Mouse (Mus musculus): ENCODE results near the gene Bach2.

Bach2 gene

GRCm38 (mm10) chr4:32365144-32365907 is 126.7 kb downstream of the Bach2 start:
- in situ Hi-C loops (cut with MboI; ENCODE audit: low pct_unique_long_range_greater_than_20kb in 1 of 2, low sequenced_read_pairs in 2 of 2, unreplicated experiment in 1 of 2) = no loop called here

- in situ Hi-C loops (cut with MboI; ENCODE audit: low pct_unique_long_range_greater_than_20kb in 1 of 2, low sequenced_read_pairs in 2 of 2, unreplicated experiment in 1 of 2) = no loop called here
Measured at GRCm38 (mm10) chr4:32366176-32366575, 127.6 kb downstream of the Bach2 start.

GRCm38 (mm10) chr4:32368345-32368744 is 129.7 kb downstream of the Bach2 start:
- in situ Hi-C loops (cut with MboI; ENCODE audit: low pct_unique_long_range_greater_than_20kb in 1 of 2, low sequenced_read_pairs in 2 of 2, unreplicated experiment in 1 of 2) = no loop called here

GRCm38 (mm10) chr4:32373085-32373484 is 134.5 kb downstream of the Bach2 start:
- in situ Hi-C loops (cut with MboI; ENCODE audit: low pct_unique_long_range_greater_than_20kb in 1 of 2, low sequenced_read_pairs in 2 of 2, unreplicated experiment in 1 of 2) = no loop called here

- in situ Hi-C loops (cut with MboI; ENCODE audit: low pct_unique_long_range_greater_than_20kb in 1 of 2, low sequenced_read_pairs in 2 of 2, unreplicated experiment in 1 of 2) = no loop called here
Measured at GRCm38 (mm10) chr4:32373527-32373926, 134.9 kb downstream of the Bach2 start.

- in situ Hi-C loops (cut with MboI; ENCODE audit: low pct_unique_long_range_greater_than_20kb in 1 of 2, low sequenced_read_pairs in 2 of 2, unreplicated experiment in 1 of 2) = no loop called here
Measured at GRCm38 (mm10) chr4:32374751-32375582, 136.4 kb downstream of the Bach2 start.

- in situ Hi-C loops (cut with MboI; ENCODE audit: low pct_unique_long_range_greater_than_20kb in 1 of 2, low sequenced_read_pairs in 2 of 2, unreplicated experiment in 1 of 2) = no loop called here
Measured at GRCm38 (mm10) chr4:32375721-32376526, 137.3 kb downstream of the Bach2 start.

- in situ Hi-C loops (cut with MboI; ENCODE audit: low pct_unique_long_range_greater_than_20kb in 1 of 2, low sequenced_read_pairs in 2 of 2, unreplicated experiment in 1 of 2) = no loop called here
Measured at GRCm38 (mm10) chr4:32376527-32376948, 137.9 kb downstream of the Bach2 start.

GRCm38 (mm10) chr4:32379140-32379539 is 140.5 kb downstream of the Bach2 start:
- in situ Hi-C loops (cut with MboI; ENCODE audit: low pct_unique_long_range_greater_than_20kb in 1 of 2, low sequenced_read_pairs in 2 of 2, unreplicated experiment in 1 of 2) = no loop called here

GRCm38 (mm10) chr4:32381666-32382381 is 143.2 kb downstream of the Bach2 start:
- in situ Hi-C loops (cut with MboI; ENCODE audit: low pct_unique_long_range_greater_than_20kb in 1 of 2, low sequenced_read_pairs in 2 of 2, unreplicated experiment in 1 of 2) = no loop called here

GRCm38 (mm10) chr4:32385121-32385520 is 146.5 kb downstream of the Bach2 start:
- in situ Hi-C loops (cut with MboI; ENCODE audit: low pct_unique_long_range_greater_than_20kb in 1 of 2, low sequenced_read_pairs in 2 of 2, unreplicated experiment in 1 of 2) = no loop called here

GRCm38 (mm10) chr4:32385623-32386022 is 147.0 kb downstream of the Bach2 start:
- in situ Hi-C loops (cut with MboI; ENCODE audit: low pct_unique_long_range_greater_than_20kb in 1 of 2, low sequenced_read_pairs in 2 of 2, unreplicated experiment in 1 of 2) = no loop called here

GRCm38 (mm10) chr4:32386346-32386745 is 147.7 kb downstream of the Bach2 start:
- in situ Hi-C loops (cut with MboI; ENCODE audit: low pct_unique_long_range_greater_than_20kb in 1 of 2, low sequenced_read_pairs in 2 of 2, unreplicated experiment in 1 of 2) = no loop called here

- in situ Hi-C loops (cut with MboI; ENCODE audit: low pct_unique_long_range_greater_than_20kb in 1 of 2, low sequenced_read_pairs in 2 of 2, unreplicated experiment in 1 of 2) = no loop called here
Measured at GRCm38 (mm10) chr4:32386931-32387330, 148.3 kb downstream of the Bach2 start.

- in situ Hi-C loops (cut with MboI; ENCODE audit: low pct_unique_long_range_greater_than_20kb in 1 of 2, low sequenced_read_pairs in 2 of 2, unreplicated experiment in 1 of 2) = no loop called here
Measured at GRCm38 (mm10) chr4:32387479-32388240, 149.1 kb downstream of the Bach2 start.

GRCm38 (mm10) chr4:32388564-32388963 is 150.0 kb downstream of the Bach2 start:
- in situ Hi-C loops (cut with MboI; ENCODE audit: low pct_unique_long_range_greater_than_20kb in 1 of 2, low sequenced_read_pairs in 2 of 2, unreplicated experiment in 1 of 2) = no loop called here

- in situ Hi-C loops (cut with MboI; ENCODE audit: low pct_unique_long_range_greater_than_20kb in 1 of 2, low sequenced_read_pairs in 2 of 2, unreplicated experiment in 1 of 2) = no loop called here
Measured at GRCm38 (mm10) chr4:32389107-32389800, 150.7 kb downstream of the Bach2 start.
